Mouse (Mus musculus) limb, embryonic 14.5 days (tissue): Measurements from ENCODE around the gene Fam187a. TPM values are rescaled to one million over a fixed set of nuclear protein-coding genes. Genes with fewer than 3 reads are reported as not detected.

Experiments used
- ATAC-seq: fragments of 200-750 bp; cut with Nextera tagmentation; 2 replicates; pipeline ENCODE4 v1.8.0; 2017; ENCODE audit warnings: low read depth, moderate number of reproducible peaks, moderate TSS enrichment; ENCODE audit not compliant: low FRiP score
- DNase-seq: peaks from one replicate; pipeline ENCODE4 v3.0.0-alpha.2; 2015; ENCODE audit warnings: low spot score
- H3K27ac ChIP-seq: fragments of 300-500 bp; sonication (generic); replicated peaks from 2 replicates; pipeline ENCODE4 v1.5.1; 2014; ENCODE audit warnings: low read depth, mild to moderate bottlenecking, low read length, moderate library complexity, mixed read lengths
- H3K27me3 ChIP-seq: fragments of 300-500 bp; sonication (generic); 2 replicates; pipeline ENCODE4 v1.6.1; 2014; ENCODE audit warnings: low read length, mixed read lengths; ENCODE audit not compliant: control insufficient read depth, insufficient read depth
- H3K36me3 ChIP-seq: fragments of 300-500 bp; sonication (generic); 2 replicates; pipeline ENCODE4 v1.6.1; 2014; ENCODE audit warnings: mild to moderate bottlenecking, low read length, moderate library complexity, mixed read lengths; ENCODE audit not compliant: control insufficient read depth, insufficient read depth
- H3K4me1 ChIP-seq: fragments of 300-500 bp; sonication (generic); 2 replicates; pipeline ENCODE4 v1.6.1; 2014; ENCODE audit warnings: antibody characterized with exemption, low read length, mixed read lengths; ENCODE audit not compliant: control insufficient read depth, insufficient read depth
- H3K4me2 ChIP-seq: fragments of 300-500 bp; sonication (generic); replicated peaks from 2 replicates; pipeline ENCODE4 v1.6.1; 2014; ENCODE audit warnings: low read depth, mild to moderate bottlenecking, low read length, moderate library complexity; ENCODE audit not compliant: severe bottlenecking
- H3K4me3 ChIP-seq: fragments of 300-500 bp; sonication (generic); replicated peaks from 2 replicates; pipeline ENCODE4 v1.5.1; 2014; ENCODE audit warnings: low read length
- H3K9ac ChIP-seq: fragments of 300-500 bp; sonication (generic); 2 replicates; pipeline ENCODE4 v1.6.1; 2014; ENCODE audit warnings: mild to moderate bottlenecking, low read depth, low read length, moderate library complexity; ENCODE audit not compliant: severe bottlenecking
- H3K9me3 ChIP-seq: fragments of 300-500 bp; sonication (generic); 2 replicates; pipeline ENCODE4 v1.6.1; 2016; ENCODE audit warnings: low read length; ENCODE audit not compliant: control insufficient read depth
- POLR2A ChIP-seq: fragments of 200-500 bp; IDR thresholded peaks from 2 replicates; pipeline ENCODE4 v1.8.0; 2012; ENCODE audit warnings: inconsistent platforms, mild to moderate bottlenecking, moderate library complexity, borderline replicate concordance; ENCODE audit not compliant: insufficient read depth, insufficient read length; ENCODE audit errors: extremely low read depth
- WGBS: fragments of 180-500 bp; shearing (Covaris S2); extraction: QIAGEN DNeasy Blood & Tissue Kit; methylation state at CpG from one replicate; pipeline ENCODE4 v1.1.7; 2014; 5-methylcytosine and 5-hydroxymethylcytosine counted together
- polyA plus RNA-seq, 2 experiments: library from polyadenylated mRNA; depleted of rRNA in 1 of 2; stranded (reverse) in 1 of 2; unstranded in 1 of 2; fragments of >200 nt; fragmentation: Nextera tagmentation in 1 of 2; extraction: Ambion mirVana in 1 of 2; gene quantifications; 2 replicates each; pipeline versions ENCODE4 v1.2.1 to v1.2.3; 2012 to 2014

The Fam187a gene
- polyA plus RNA-seq, 2 experiments: not detected

DNA sequence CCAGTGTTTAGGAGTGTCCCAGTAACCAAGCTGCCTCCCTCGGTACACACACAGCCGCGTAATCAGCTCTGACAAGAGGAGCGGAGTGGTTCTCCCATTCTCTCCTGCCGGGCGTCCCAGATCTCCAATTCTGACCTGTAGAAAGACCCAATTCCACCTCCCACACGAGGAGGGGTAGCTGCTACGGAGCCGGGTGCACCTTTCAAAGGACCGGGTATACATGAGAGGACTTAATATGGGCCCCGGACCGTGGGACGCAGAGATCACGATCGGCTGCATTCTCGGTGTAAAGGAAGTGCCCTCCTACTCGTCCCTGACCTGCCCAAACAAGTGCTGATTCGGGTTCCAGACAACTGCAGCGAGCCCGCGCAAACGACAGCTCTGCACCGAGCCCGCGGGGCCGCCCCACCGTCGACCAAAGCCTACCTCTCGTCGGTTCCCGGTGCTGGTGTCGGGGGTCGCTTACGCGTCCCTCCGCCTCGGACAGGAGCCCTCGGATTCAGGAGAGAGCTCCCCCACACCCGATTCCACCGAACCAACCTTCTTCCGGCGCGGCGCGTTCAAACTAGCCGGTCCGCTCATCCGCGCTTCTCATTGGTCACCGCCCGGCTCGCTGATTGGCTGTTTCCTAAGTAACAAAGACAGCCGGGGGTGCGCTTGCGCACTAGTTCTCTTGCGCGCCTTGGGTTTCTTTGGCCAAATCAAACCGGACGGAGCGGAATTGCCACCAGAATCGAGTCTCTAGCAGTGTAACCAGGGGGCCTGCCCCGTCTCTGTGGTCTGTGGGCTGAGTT lies 39.8 kb downstream of the Fam187a start, which contains the start of gene Kif18b:
Gene Kif18b (minus strand): TSS at position 568 of the 794 bp plus-strand sequence.
- Histone ChIP-seq H3K27ac (peak within 1 kb of the TSS; percentile 76), H3K4me2 (peak within 1 kb of the TSS; percentile 68), H3K9me3 (no peaks in the 10 kb centered on the region), H3K9ac (peak within 1 kb of the TSS; percentile 64), H3K27me3 (no peaks in the 10 kb centered on the region), H3K4me1 (peaks cover 7% of the 10 kb centered on the region; the same call in 1 of the 2 replicates), H3K36me3 (no peaks in the 10 kb centered on the region), H3K4me3 (peak within 1 kb of the TSS; percentile 69)
- ATAC-seq (peak; percentile 95), DNase-seq (peak; percentile 100)
- under 1% methylated on average over 61 of the region's 62 CpGs for WGBS
- no peak for TF ChIP-seq POLR2A

DNA sequence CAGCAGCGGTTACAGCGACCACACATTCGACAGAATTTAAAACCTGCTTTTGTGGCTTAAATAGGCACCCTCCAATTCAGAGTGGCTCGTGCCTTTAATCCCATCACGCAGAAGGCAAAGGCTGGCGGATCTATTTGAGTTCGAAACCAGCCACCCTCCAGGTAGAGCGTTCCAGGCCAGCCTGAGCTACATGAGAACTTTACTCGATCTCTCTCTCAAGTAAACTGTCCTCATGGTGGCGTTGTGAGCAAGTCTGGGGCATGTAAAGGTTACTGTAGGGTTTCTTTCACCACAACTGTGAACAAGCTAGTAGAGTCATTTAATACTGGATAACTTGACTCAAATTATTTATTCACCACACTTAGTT lies 40.4 kb downstream of the Fam187a start:
- Histone ChIP-seq H3K9me3 (no peaks in the 10 kb centered on the region), H3K4me3 (peak overlapping the region; percentile 69), H3K4me2 (peak overlapping the region; percentile 68), H3K27ac (peak overlapping the region; percentile 76), H3K4me1 (peaks cover 7% of the 10 kb centered on the region; the same call in 1 of the 2 replicates), H3K27me3 (no peaks in the 10 kb centered on the region), H3K36me3 (no peaks in the 10 kb centered on the region), H3K9ac (peak overlapping the region; percentile 64)
- WGBS: 2% methylated on average over 10 of the region's 10 CpGs
- TF ChIP-seq POLR2A: no peak
- DNase-seq: no peak
- peak; percentile 54 for ATAC-seq

DNA sequence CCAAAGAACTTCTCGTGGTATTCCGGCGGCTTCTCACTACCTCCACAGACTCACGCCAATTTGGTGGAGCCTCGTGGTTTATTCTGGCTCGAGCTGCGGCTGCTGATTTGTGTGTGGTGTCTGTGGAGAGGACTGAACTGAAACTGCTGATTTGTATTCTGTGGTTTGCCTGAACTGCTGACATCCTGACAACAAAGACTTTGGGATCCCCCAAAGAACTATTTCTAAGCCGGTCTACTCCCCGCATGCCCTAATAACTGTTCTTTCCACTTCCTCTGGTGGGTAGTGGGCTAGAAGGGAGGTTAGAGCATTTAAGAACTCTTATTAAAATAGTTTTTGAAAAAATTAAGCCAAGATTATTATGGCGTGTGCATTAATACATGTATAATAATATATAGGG lies 45.7 kb downstream of the Fam187a start:
- Histone ChIP-seq H3K4me2 (no peak overlapping the region), H3K9me3 (no peaks in the 10 kb centered on the region), H3K9ac (no peak overlapping the region), H3K4me3 (no peak overlapping the region), H3K27ac (no peak overlapping the region), H3K27me3 (no peaks in the 10 kb centered on the region), H3K4me1 (no peaks in the 10 kb centered on the region), H3K36me3 (no peaks in the 10 kb centered on the region)
- DNase-seq (no peak), ATAC-seq (no peak)
- WGBS: 90% methylated on average over 10 of the region's 10 CpGs
- no peak for TF ChIP-seq POLR2A

DNA sequence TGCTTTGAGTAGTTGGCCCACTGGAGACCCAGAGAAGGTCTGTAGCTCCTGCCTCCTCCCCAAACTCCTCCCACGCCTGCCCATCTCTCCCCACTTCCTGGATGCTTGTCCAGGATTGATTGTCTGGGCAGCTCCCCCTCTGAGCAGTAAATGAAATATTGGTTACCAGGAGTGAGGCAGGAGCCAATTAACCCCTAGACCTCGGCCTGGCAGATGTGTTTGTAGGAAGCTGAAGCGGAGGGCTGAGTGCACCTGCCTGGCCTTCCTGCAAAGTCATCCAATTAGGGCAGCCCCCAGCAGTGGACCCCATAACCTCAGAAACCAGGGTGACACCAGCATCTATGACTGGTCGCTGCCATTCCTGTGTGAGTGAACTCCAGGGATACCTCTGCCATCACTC lies 51.3 kb downstream of the Fam187a start:
- ATAC-seq (no peak), DNase-seq (no peak)
- 26% methylated on average over 4 of the region's 4 CpGs for WGBS
- Histone ChIP-seq H3K27ac (no peak overlapping the region), H3K36me3 (no peaks in the 10 kb centered on the region), H3K9me3 (no peaks in the 10 kb centered on the region), H3K27me3 (peaks cover 5% of the 10 kb centered on the region; the same call in 1 of the 2 replicates), H3K4me2 (no peak overlapping the region), H3K4me1 (peaks cover 22% of the 10 kb centered on the region), H3K4me3 (no peak overlapping the region), H3K9ac (no peak overlapping the region)
- no peak for TF ChIP-seq POLR2A

Other genes starting within 250 kb of the Fam187a start
- gene Meioc, start 221.5 kb upstream of the Fam187a start, polyA plus RNA-seq (2012; rRNA removed): 0.68 and 1.2 TPM in 2 replicates
- 0.91 and 1.00 TPM in 2 replicates for gene Meioc, start 221.5 kb upstream of the Fam187a start, polyA plus RNA-seq (2014; fragmentation: Nextera tagmentation; extraction: Ambion mirVana)
- 18.6 and 23.6 TPM in 2 replicates for gene Ccdc43, start 187.4 kb upstream of the Fam187a start, polyA plus RNA-seq (2012; rRNA removed)
- 36.6 and 38.1 TPM in 2 replicates for gene Ccdc43, start 187.4 kb upstream of the Fam187a start, polyA plus RNA-seq (2014; fragmentation: Nextera tagmentation; extraction: Ambion mirVana)
- 21.0 and 23.8 TPM in 2 replicates for gene Adam11, start 123.7 kb upstream of the Fam187a start, polyA plus RNA-seq (2012; rRNA removed)
- gene Adam11, start 123.7 kb upstream of the Fam187a start, polyA plus RNA-seq (2014; fragmentation: Nextera tagmentation; extraction: Ambion mirVana): 5.6 and 8.3 TPM in 2 replicates
- gene Gjc1, start 65.5 kb upstream of the Fam187a start, polyA plus RNA-seq (2012; rRNA removed): 76.6 and 80.0 TPM in 2 replicates
- gene Gjc1, start 65.5 kb upstream of the Fam187a start, polyA plus RNA-seq (2014; fragmentation: Nextera tagmentation; extraction: Ambion mirVana): 59.6 and 67.5 TPM in 2 replicates
- not detected in 2 replicates for gene Higd1b, start 49.3 kb upstream of the Fam187a start, polyA plus RNA-seq (2012; rRNA removed)
- 0.43 and 0.48 TPM in 2 replicates for gene Higd1b, start 49.3 kb upstream of the Fam187a start, polyA plus RNA-seq (2014; fragmentation: Nextera tagmentation; extraction: Ambion mirVana)
- gene Eftud2, start 4.2 kb upstream of the Fam187a start, polyA plus RNA-seq (2012; rRNA removed): 95.0 and 113 TPM in 2 replicates
- 137 and 149 TPM in 2 replicates for gene Eftud2, start 4.2 kb upstream of the Fam187a start, polyA plus RNA-seq (2014; fragmentation: Nextera tagmentation; extraction: Ambion mirVana)
- 0.34 and 0.41 TPM in 2 replicates for gene Ccdc103, start 4.0 kb upstream of the Fam187a start, polyA plus RNA-seq (2012; rRNA removed)
- 0.50 and 1.0 TPM in 2 replicates for gene Ccdc103, start 4.0 kb upstream of the Fam187a start, polyA plus RNA-seq (2014; fragmentation: Nextera tagmentation; extraction: Ambion mirVana)
- gene Gfap, start 15.7 kb downstream of the Fam187a start, polyA plus RNA-seq (2012; rRNA removed): 0.48 and 0.65 TPM in 2 replicates
- 0.48 and 0.50 TPM in 2 replicates for gene Gfap, start 15.7 kb downstream of the Fam187a start, polyA plus RNA-seq (2014; fragmentation: Nextera tagmentation; extraction: Ambion mirVana)
- 24.5 and 30.3 TPM in 2 replicates for gene Kif18b, start 40.0 kb downstream of the Fam187a start, polyA plus RNA-seq (2012; rRNA removed)
- 6.1 and 7.2 TPM in 2 replicates for gene Kif18b, start 40.0 kb downstream of the Fam187a start, polyA plus RNA-seq (2014; fragmentation: Nextera tagmentation; extraction: Ambion mirVana)
- 3.3 and 4.8 TPM in 2 replicates for gene C1ql1, start 61.5 kb downstream of the Fam187a start, polyA plus RNA-seq (2012; rRNA removed)
- 1.9 and 3.8 TPM in 2 replicates for gene C1ql1, start 61.5 kb downstream of the Fam187a start, polyA plus RNA-seq (2014; fragmentation: Nextera tagmentation; extraction: Ambion mirVana)
- gene Nmt1, start 143.0 kb downstream of the Fam187a start, polyA plus RNA-seq (2012; rRNA removed): 45.9 and 48.9 TPM in 2 replicates
- 50.2 and 53.9 TPM in 2 replicates for gene Nmt1, start 143.0 kb downstream of the Fam187a start, polyA plus RNA-seq (2014; fragmentation: Nextera tagmentation; extraction: Ambion mirVana)
- 182 and 259 TPM in 2 replicates for gene Dcakd, start 143.2 kb downstream of the Fam187a start, polyA plus RNA-seq (2012; rRNA removed)
- 173 and 185 TPM in 2 replicates for gene Dcakd, start 143.2 kb downstream of the Fam187a start, polyA plus RNA-seq (2014; fragmentation: Nextera tagmentation; extraction: Ambion mirVana)
- gene Plcd3, start 216.5 kb downstream of the Fam187a start, polyA plus RNA-seq (2012; rRNA removed): 10.3 and 13.2 TPM in 2 replicates
- 3.8 and 4.9 TPM in 2 replicates for gene Plcd3, start 216.5 kb downstream of the Fam187a start, polyA plus RNA-seq (2014; fragmentation: Nextera tagmentation; extraction: Ambion mirVana)
- gene Acbd4, start 216.5 kb downstream of the Fam187a start, polyA plus RNA-seq (2012; rRNA removed): 11.2 and 14.2 TPM in 2 replicates
- 20.2 and 25.2 TPM in 2 replicates for gene Acbd4, start 216.5 kb downstream of the Fam187a start, polyA plus RNA-seq (2014; fragmentation: Nextera tagmentation; extraction: Ambion mirVana)
- 17.7 and 21.1 TPM in 2 replicates for gene Hexim1, start 231.1 kb downstream of the Fam187a start, polyA plus RNA-seq (2012; rRNA removed)
- gene Hexim1, start 231.1 kb downstream of the Fam187a start, polyA plus RNA-seq (2014; fragmentation: Nextera tagmentation; extraction: Ambion mirVana): 7.5 and 8.4 TPM in 2 replicates
- 9.4 and 10.8 TPM in 2 replicates for gene Hexim2, start 247.3 kb downstream of the Fam187a start, polyA plus RNA-seq (2012; rRNA removed)
- 8.6 and 11.1 TPM in 2 replicates for gene Hexim2, start 247.3 kb downstream of the Fam187a start, polyA plus RNA-seq (2014; fragmentation: Nextera tagmentation; extraction: Ambion mirVana)